Mouse (Mus musculus) adrenal gland, adult 8-10 months (tissue): Measurements from ENCODE around the gene Smarcc1. TPM values are rescaled to one million over a fixed set of nuclear protein-coding genes. Genes with fewer than 3 reads are reported as not detected.
"Not testable (repeated sequence)": the region's sequence is repeated elsewhere in the genome, so short reads cannot be mapped to it uniquely, and the experiment has no call there.

Experiments
- DNase-seq: peaks from one replicate; pipeline ENCODE4 v3.0.0; 2022
- total RNA-seq, 4 experiments: library from RNA; stranded (reverse); gene quantifications; 2 replicates each; pipeline ENCODE4 v1.2.4; 2022

Smarcc1 gene
- total RNA-seq, result 10 to 100 TPM; 57.6 to 64.3 (median 60.8) TPM

DNA sequence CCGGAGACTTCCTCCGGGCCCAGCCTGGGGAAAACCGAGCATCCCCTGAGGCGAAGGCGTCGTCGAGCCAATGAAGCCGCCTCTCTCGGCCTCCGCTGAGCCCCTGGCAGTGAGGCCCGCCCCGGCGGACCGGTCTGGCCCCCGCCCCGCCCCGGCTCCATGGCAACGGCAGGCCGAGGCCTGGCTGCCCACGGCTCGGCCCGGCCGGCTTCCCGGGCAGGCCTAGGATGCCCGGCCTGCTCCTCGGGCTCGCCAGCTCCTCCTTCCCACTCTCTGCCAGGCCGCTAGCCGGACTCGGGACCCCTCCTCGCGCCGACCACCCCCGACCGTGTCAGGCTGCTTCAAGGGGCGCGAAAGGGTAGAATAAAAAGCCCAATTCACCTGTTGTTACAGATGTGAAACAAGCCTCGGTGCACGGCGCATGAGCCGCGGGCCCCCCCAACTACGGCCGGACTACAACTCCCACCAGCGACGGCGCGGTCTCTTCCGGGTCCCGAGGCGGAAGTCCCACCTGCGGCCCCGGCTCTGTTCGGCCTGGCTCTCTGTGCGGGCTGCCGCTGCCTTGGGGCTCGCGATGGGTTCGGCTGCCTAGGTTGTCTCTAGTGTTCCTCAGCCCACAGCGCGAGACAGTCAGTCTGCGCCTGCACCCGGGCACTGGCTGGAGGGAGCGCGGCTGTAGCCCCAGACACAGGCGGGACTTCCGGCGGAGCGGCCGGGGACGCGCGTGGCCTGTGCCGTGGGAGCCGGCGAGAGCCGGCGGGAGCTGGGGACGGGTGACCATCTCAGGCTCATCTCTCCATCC, at the start of gene Smarcc1:
TSS of gene Smarcc1 (plus strand) at position 732 of the 802 bp plus-strand sequence.
- peak; percentile 82 for DNase-seq

GRCm38 (mm10) chr9:110068745-110069144, 48.8 kb upstream of the Smarcc1 start:
- DNase-seq, result peak; percentile 74

- peak; percentile 78 for DNase-seq
Measured at GRCm38 (mm10) chr9:110070358-110070757, 47.1 kb upstream of the Smarcc1 start.

- DNase-seq, result no peak
Measured at GRCm38 (mm10) chr9:110071011-110071410, 46.5 kb upstream of the Smarcc1 start.

GRCm38 (mm10) chr9:110071843-110072242, 45.7 kb upstream of the Smarcc1 start:
- DNase-seq, result peak; percentile 66

- not testable (repeated sequence) for DNase-seq
Measured at GRCm38 (mm10) chr9:110076468-110076867, 41.0 kb upstream of the Smarcc1 start.

GRCm38 (mm10) chr9:110081066-110081465, 36.4 kb upstream of the Smarcc1 start:
- no peak for DNase-seq

DNA sequence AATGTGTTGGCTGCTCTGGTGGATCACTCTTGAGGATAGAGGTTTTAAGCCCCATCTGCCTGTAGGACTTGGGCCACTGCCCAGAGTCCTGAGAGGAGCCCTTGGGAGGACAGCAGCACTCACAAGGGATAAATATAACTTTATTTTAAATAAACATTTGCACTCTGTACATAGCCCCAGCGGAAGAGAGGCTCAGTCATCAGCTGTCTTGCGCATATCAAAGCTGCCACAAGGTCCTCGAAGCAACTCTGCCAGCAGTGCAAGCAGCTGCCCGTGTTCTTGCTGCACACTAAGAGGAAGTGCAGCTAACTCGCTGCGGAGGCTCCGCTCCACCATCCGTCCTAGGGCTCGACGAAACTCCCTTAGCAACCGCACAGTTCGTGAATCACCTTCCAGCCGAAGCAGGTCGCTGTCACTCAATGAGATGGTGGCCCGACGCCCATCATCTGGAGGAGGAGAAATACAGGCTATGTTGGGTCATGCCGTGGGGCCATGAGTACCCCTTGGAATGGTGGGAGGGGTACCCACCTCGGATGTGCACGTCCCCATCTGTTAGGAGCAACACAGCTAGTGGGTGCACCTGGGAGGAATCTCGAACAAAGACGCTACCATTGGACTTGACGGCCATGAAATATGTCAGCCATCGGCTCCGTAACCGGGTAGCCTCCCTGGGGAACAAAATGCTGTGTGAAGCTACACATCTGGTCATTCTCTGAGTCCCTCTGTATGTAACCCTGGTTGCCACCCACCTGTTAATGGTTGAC, 33.1 kb upstream of the Smarcc1 start:
- DNase-seq, result no peak

DNA sequence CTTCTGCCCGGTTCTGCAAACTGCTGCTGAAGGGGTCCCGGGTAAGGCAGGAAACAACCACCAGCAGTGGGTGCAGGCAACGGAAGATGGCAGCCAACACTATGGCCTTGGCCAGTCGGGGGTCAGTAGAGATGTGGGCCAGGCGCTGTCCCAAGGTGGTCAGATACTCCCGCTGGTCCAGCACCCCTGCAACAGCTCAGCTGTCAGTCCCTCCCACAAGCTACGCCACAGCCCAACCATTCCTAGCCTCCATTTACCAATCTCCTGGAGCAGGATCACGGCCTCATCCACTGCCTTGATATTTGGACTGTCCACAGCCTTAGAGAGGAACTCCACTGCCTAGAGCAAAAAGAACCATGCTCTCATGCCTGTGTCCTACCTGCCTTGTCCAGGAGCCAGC, 31.8 kb upstream of the Smarcc1 start:
- DNase-seq, result no peak

- no peak for DNase-seq
Measured at GRCm38 (mm10) chr9:110093303-110093702, 24.2 kb upstream of the Smarcc1 start.

- DNase-seq, result no peak
Measured at GRCm38 (mm10) chr9:110094761-110095160, 22.7 kb upstream of the Smarcc1 start.

DNA sequence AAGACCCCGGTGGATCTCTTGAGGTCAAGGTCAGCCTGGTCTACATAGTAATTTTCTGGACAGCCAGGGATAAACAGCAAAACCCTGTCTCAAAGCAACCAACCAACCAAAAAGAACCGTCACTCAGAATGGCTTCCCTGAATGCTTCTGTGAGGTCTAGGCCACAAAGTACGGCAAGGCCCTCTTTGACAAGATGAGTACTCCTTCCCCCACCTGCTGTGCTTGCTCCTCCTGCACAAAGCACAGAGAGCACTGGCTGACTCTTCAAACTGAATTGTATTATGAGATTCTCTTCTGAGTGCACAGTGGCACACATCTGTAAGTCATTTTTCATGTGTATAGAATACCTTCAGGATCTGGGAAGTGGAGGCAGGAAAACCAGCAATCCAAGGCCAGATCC, 19.7 kb upstream of the Smarcc1 start:
- DNase-seq, result no peak

DNA sequence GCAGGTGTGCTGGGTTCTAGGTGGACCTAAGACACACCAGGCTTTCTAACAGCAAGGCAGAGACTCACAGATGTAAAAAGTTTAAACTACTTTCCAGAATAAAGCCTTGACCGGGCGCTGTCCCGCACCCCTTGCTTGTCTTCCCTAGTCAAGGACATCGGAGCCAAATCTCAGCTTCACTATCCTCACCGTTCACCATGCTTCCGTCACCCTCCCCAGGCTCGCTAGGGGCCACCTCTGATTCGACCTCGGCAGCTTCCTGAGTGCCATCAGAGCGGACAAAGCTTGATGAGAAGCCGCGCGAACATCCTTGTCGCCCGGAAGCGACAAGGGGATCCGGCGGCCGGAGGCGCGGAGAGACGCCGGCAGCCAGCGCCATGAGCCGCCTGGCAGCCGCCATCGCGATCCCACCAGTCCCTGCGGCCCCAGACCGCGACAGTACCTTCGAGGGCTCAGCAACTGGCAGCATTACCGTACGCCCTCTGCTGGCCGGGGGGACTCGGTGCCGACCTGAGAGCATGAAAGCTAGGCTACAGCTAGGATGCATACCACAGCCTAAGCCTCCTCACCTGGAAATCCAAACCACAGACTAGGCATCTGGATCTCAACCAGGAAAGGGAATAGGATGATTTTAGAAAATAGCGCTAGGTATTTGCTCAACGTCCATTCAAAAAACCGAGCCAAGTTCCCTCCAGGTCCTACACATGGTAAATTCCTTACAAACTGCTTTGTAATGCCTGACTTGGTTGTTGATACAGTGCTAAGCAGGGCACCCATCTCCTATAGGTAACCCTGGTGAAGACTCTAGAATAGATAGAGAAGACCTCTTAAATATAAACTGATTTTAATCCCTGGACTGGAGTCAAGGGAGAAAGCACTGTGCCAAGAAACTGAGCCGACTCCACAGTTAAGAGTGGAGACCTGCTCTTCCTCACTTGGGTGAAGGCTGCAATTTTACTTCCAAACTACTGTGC, 16.6 kb upstream of the Smarcc1 start:
- peak; percentile 89 for DNase-seq

- no peak for DNase-seq
Measured at GRCm38 (mm10) chr9:110116353-110116976, 1.0 kb upstream of the Smarcc1 start.

- no peak for DNase-seq
Measured at GRCm38 (mm10) chr9:110117779-110118139, 251 bp downstream of the Smarcc1 start, which contains the start of gene Dhx30. Gene Dhx30 (minus strand): TSS chr9:110117830.

DNA sequence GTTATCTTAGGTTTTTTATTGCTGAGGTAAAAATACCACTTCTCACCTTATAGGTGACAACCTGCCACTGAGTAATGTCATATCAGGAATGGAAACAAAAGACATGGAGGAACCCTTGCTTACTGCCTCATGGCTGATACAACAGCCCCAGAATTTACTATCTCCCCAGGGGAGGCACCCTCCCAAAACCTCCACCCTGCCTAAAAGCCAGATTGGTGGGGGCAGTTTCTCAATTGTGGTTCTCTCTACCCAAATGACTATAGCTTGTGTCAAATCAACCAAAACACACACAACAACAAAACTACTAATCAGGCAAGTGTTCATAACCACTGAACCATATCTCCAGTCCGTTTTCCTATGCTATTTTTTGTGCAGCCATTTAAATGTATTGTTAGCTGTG, 741 bp downstream of the Smarcc1 start:
- no peak for DNase-seq

GRCm38 (mm10) chr9:110121424-110121823, 3.9 kb downstream of the Smarcc1 start:
- no peak for DNase-seq

GRCm38 (mm10) chr9:110123322-110123721, 5.8 kb downstream of the Smarcc1 start:
- DNase-seq, result no peak

DNA sequence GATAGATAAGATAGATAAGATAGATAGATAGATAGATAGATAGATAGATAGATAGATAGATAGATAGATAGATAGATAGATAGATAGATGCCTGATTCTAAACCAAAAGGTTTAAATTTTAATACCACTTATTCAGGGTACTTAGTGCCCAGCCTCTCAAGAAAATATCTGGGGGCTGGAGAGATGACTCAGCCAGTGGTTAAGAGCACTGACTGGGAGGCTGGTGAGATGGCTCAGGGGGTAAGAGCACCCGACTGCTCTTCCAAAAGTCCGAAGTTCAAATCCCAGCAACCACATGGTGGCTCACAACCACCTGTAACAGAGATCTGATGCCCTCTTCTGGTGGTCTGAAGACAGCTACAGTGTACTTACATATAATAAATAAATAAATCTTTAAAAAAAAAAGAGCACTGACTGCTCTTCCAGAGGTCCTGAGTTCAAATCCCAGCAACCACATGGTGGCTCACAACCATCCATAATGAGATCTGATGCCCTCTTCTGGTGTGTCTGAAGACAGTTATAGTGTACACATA, 6.6 kb downstream of the Smarcc1 start:
- DNase-seq, result not testable (repeated sequence)

- DNase-seq, result no peak
Measured at GRCm38 (mm10) chr9:110130896-110131524, 13.5 kb downstream of the Smarcc1 start.

- peak; percentile 99 for DNase-seq
Measured at GRCm38 (mm10) chr9:110131525-110132197, 14.2 kb downstream of the Smarcc1 start.
